Mouse (Mus musculus) embryonic facial prominence, embryonic 12.5 days (tissue): ENCODE measurements at regions not wholly inside any gene's neighbourhood (a gene's known extent, or its start where the extent isn't known, plus 50 kb on each side); places are given as distances from the start of the nearest gene placed in this dataset.

Source experiments
- ATAC-seq: fragments of 200-750 bp; cut with Nextera tagmentation; 2 replicates; pipeline ENCODE4 v1.8.0; 2017; ENCODE audit not compliant: insufficient number of reproducible peaks, insufficient read depth, low FRiP score, low TSS enrichment
- H3K27ac ChIP-seq: fragments of 300-500 bp; sonication (generic); 2 replicates; pipeline ENCODE4 v1.5.1; 2016; ENCODE audit warnings: mild to moderate bottlenecking
- H3K27me3 ChIP-seq: fragments of 300-500 bp; sonication (generic); 2 replicates; pipeline ENCODE4 v1.6.1; 2016; ENCODE audit warnings: mild to moderate bottlenecking, moderate library complexity
- H3K36me3 ChIP-seq: fragments of 300-500 bp; sonication (generic); 2 replicates; pipeline ENCODE4 v1.6.1; 2016; ENCODE audit warnings: mild to moderate bottlenecking
- H3K4me1 ChIP-seq: fragments of 300-500 bp; sonication (generic); 2 replicates; pipeline ENCODE4 v1.6.1; 2016
- H3K4me2 ChIP-seq: fragments of 300-500 bp; sonication (generic); replicated peaks from 2 replicates; pipeline ENCODE4 v1.6.1; 2016; ENCODE audit warnings: mild to moderate bottlenecking, moderate library complexity
- H3K4me3 ChIP-seq: fragments of 300-500 bp; sonication (generic); 2 replicates; pipeline ENCODE4 v1.5.1; 2016; ENCODE audit warnings: mild to moderate bottlenecking
- H3K9ac ChIP-seq: fragments of 300-500 bp; sonication (generic); 2 replicates; pipeline ENCODE4 v1.6.1; 2016; ENCODE audit warnings: mild to moderate bottlenecking, moderate library complexity
- H3K9me3 ChIP-seq: fragments of 300-500 bp; sonication (generic); 2 replicates; pipeline ENCODE4 v1.6.1; 2016; ENCODE audit warnings: mild to moderate bottlenecking, moderate library complexity
- whole genome bisulfite sequencing: fragments of 180-500 bp; shearing (Covaris S2); methylation state at CpG from one replicate; pipeline ENCODE4 v1.1.7; 2016; 5-methylcytosine and 5-hydroxymethylcytosine counted together

GRCm38 (mm10) chr6:147793811-147794210, 253.2 kb upstream of the Far2 start:
- H3K9me3 ChIP-seq, result no peaks in the 10 kb centered on the region

GRCm38 (mm10) chr6:147794351-147794750, 252.7 kb upstream of the Far2 start:
- no peak overlapping the region for H3K9ac ChIP-seq
- H3K4me2 ChIP-seq, result no peak overlapping the region
- no peaks in the 10 kb centered on the region for H3K36me3 ChIP-seq
- WGBS, result 70% methylated on average over 4 of the region's 4 CpGs
- no peaks in the 10 kb centered on the region for H3K27me3 ChIP-seq
- H3K4me3 ChIP-seq, result no peak overlapping the region
- H3K9me3 ChIP-seq, result no peaks in the 10 kb centered on the region
- H3K4me1 ChIP-seq, result no peaks in the 10 kb centered on the region
- H3K27ac ChIP-seq, result no peak overlapping the region
- no peak for ATAC-seq

More at GRCm38 (mm10) chr6:147793811-147794210, 253.2 kb upstream of the Far2 start:
- no peak for ATAC-seq
- Histone ChIP-seq H3K4me1 (no peaks in the 10 kb centered on the region), H3K27me3 (no peaks in the 10 kb centered on the region), H3K4me2 (no peak overlapping the region), H3K27ac (no peak overlapping the region), H3K36me3 (no peaks in the 10 kb centered on the region), H3K4me3 (no peak overlapping the region), H3K9ac (no peak overlapping the region)
- WGBS, result 61% methylated on average over 3 of the region's 3 CpGs

GRCm38 (mm10) chr6:147799009-147799727, 247.9 kb upstream of the Far2 start:
- no peak overlapping the region for H3K27ac ChIP-seq
- no peaks in the 10 kb centered on the region for H3K36me3 ChIP-seq
- ATAC-seq, result no peak
- no peak overlapping the region for H3K9ac ChIP-seq
- H3K9me3 ChIP-seq, result no peaks in the 10 kb centered on the region
- no peak overlapping the region for H3K4me2 ChIP-seq
- no peak overlapping the region for H3K4me3 ChIP-seq
- no peaks in the 10 kb centered on the region for H3K27me3 ChIP-seq
- 72% methylated on average over 9 of the region's 9 CpGs for WGBS
- H3K4me1 ChIP-seq, result no peaks in the 10 kb centered on the region

- no peaks in the 10 kb centered on the region for H3K4me1 ChIP-seq
- no peaks in the 10 kb centered on the region for H3K9me3 ChIP-seq
- H3K4me2 ChIP-seq, result no peak overlapping the region
- 93% methylated on average over 6 of the region's 6 CpGs for WGBS
- no peak overlapping the region for H3K4me3 ChIP-seq
- no peaks in the 10 kb centered on the region for H3K27me3 ChIP-seq
- no peak overlapping the region for H3K27ac ChIP-seq
- no peak for ATAC-seq
- no peaks in the 10 kb centered on the region for H3K36me3 ChIP-seq
- H3K9ac ChIP-seq, result no peak overlapping the region
These were observed 247.2 kb upstream of the Far2 start for GRCm38 (mm10) chr6:147799861-147800260.

- Histone ChIP-seq H3K27ac (no peak overlapping the region), H3K27me3 (no peaks in the 10 kb centered on the region), H3K36me3 (no peaks in the 10 kb centered on the region), H3K4me2 (no peak overlapping the region), H3K9me3 (no peaks in the 10 kb centered on the region), H3K9ac (no peak overlapping the region), H3K4me3 (no peak overlapping the region), H3K4me1 (no peaks in the 10 kb centered on the region)
- WGBS, result 93% methylated on average over 5 of the region's 5 CpGs
- no peak for ATAC-seq
These were observed 246.2 kb upstream of the Far2 start for GRCm38 (mm10) chr6:147800846-147801245.

GRCm38 (mm10) chr6:147803893-147804292, 243.2 kb upstream of the Far2 start:
- H3K36me3 ChIP-seq, result no peaks in the 10 kb centered on the region
- no peaks in the 10 kb centered on the region for H3K27me3 ChIP-seq
- H3K4me2 ChIP-seq, result no peak overlapping the region
- ATAC-seq, result no peak
- 91% methylated on average over 2 of the region's 2 CpGs for WGBS
- no peak overlapping the region for H3K4me3 ChIP-seq
- H3K27ac ChIP-seq, result no peak overlapping the region
- no peak overlapping the region for H3K9ac ChIP-seq
- H3K9me3 ChIP-seq, result no peaks in the 10 kb centered on the region
- H3K4me1 ChIP-seq, result no peaks in the 10 kb centered on the region

- Histone ChIP-seq H3K4me1 (no peaks in the 10 kb centered on the region), H3K9ac (no peak overlapping the region), H3K4me3 (no peak overlapping the region), H3K27ac (no peak overlapping the region), H3K4me2 (no peak overlapping the region), H3K27me3 (no peaks in the 10 kb centered on the region), H3K9me3 (no peaks in the 10 kb centered on the region), H3K36me3 (no peaks in the 10 kb centered on the region)
- 19% methylated on average over 1 of the region's 1 CpGs for WGBS
- no peak for ATAC-seq
These were observed 236.3 kb upstream of the Far2 start for GRCm38 (mm10) chr6:147810710-147811109.

- no peak overlapping the region for H3K4me2 ChIP-seq
- no peak overlapping the region for H3K9ac ChIP-seq
- no peaks in the 10 kb centered on the region for H3K27me3 ChIP-seq
- no peaks in the 10 kb centered on the region for H3K4me1 ChIP-seq
- 55% methylated on average over 7 of the region's 7 CpGs for WGBS
- H3K36me3 ChIP-seq, result no peaks in the 10 kb centered on the region
- no peak overlapping the region for H3K4me3 ChIP-seq
- H3K27ac ChIP-seq, result no peak overlapping the region
- H3K9me3 ChIP-seq, result no peaks in the 10 kb centered on the region
- ATAC-seq, result no peak
These were observed 230.2 kb upstream of the Far2 start for GRCm38 (mm10) chr6:147816861-147817260.

- Histone ChIP-seq H3K36me3 (no peaks in the 10 kb centered on the region), H3K9ac (no peak overlapping the region), H3K9me3 (no peaks in the 10 kb centered on the region), H3K4me1 (peaks cover 3% of the 10 kb centered on the region; the same call in 1 of the 2 replicates), H3K27ac (no peak overlapping the region), H3K4me3 (no peak overlapping the region), H3K4me2 (no peak overlapping the region), H3K27me3 (no peaks in the 10 kb centered on the region)
- ATAC-seq, result no peak
These were observed 229.8 kb upstream of the Far2 start for GRCm38 (mm10) chr6:147817262-147817661.

- H3K4me3 ChIP-seq, result no peak overlapping the region
- no peaks in the 10 kb centered on the region for H3K9me3 ChIP-seq
- ATAC-seq, result no peak
- H3K4me2 ChIP-seq, result no peak overlapping the region
- WGBS, result 16% methylated on average over 4 of the region's 4 CpGs
- no peaks in the 10 kb centered on the region for H3K27me3 ChIP-seq
- H3K4me1 ChIP-seq, result peaks cover 6% of the 10 kb centered on the region; the same call in 1 of the 2 replicates
- no peaks in the 10 kb centered on the region for H3K36me3 ChIP-seq
- H3K9ac ChIP-seq, result no peak overlapping the region
- H3K27ac ChIP-seq, result no peak overlapping the region
These were observed 224.8 kb upstream of the Far2 start for GRCm38 (mm10) chr6:147822215-147822614.

- H3K4me3 ChIP-seq, result no peak overlapping the region
- no peaks in the 10 kb centered on the region for H3K27me3 ChIP-seq
- H3K9me3 ChIP-seq, result no peaks in the 10 kb centered on the region
- H3K27ac ChIP-seq, result no peak overlapping the region
- H3K4me1 ChIP-seq, result no peaks in the 10 kb centered on the region
- no peak overlapping the region for H3K9ac ChIP-seq
- ATAC-seq, result no peak
- WGBS, result 81% methylated on average over 3 of the region's 3 CpGs
- no peaks in the 10 kb centered on the region for H3K36me3 ChIP-seq
- no peak overlapping the region for H3K4me2 ChIP-seq
These were observed 214.5 kb upstream of the Far2 start for GRCm38 (mm10) chr6:147832521-147832920.

GRCm38 (mm10) chr6:147833501-147833900, 213.6 kb upstream of the Far2 start:
- WGBS, result 80% methylated on average over 3 of the region's 3 CpGs
- Histone ChIP-seq H3K27me3 (no peaks in the 10 kb centered on the region), H3K9ac (no peak overlapping the region), H3K27ac (no peak overlapping the region), H3K4me2 (no peak overlapping the region), H3K4me3 (no peak overlapping the region), H3K9me3 (no peaks in the 10 kb centered on the region), H3K36me3 (no peaks in the 10 kb centered on the region), H3K4me1 (no peaks in the 10 kb centered on the region)
- no peak for ATAC-seq
